In the genomic region with DNA sequence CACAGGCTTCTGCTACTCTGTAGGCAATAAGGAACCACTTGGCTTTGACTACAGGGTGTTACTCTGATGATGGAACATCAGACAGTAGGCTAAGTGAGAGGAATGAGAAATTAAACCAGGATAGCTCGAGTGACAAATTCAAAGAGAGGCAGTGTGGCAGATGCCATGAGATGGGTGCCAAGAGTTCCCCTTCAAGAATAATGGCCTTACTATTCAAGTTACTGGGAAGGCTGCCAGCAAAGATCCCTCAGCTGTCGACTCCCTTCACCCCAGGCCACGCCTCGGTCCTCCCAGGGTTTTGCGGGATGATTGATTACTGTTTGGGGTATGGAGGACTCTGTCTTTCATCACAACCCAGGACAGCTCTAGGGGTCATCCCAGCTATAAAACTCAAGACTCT, we compare ENCODE assay signal across 8 mouse cellular contexts. TPM values are rescaled to one million over a fixed set of nuclear protein-coding genes. Genes with fewer than 3 reads are reported as not detected.
A peak's percentile ranks its signal among the peaks of the same experiment; 100 is the strongest.
DNase-seq lines count a peak whose midpoint lies in the region; ATAC-seq and TF ChIP-seq lines count a peak whose summit lies in the region.

No protein-coding gene starts in this region.

- H3K36me3 ChIP-seq in kidney, embryonic 16.5 days (ENCODE audit: insufficient read depth, low read length), result no peaks in the 10 kb centered on the region
- H3K36me3 ChIP-seq in limb, embryonic 14.5 days (ENCODE audit: control insufficient read depth, insufficient read depth, low read length), result no peaks in the 10 kb centered on the region
- H3K36me3 ChIP-seq in stomach, embryonic 15.5 days, result no peaks in the 10 kb centered on the region

- DNase-seq in kidney, postnatal 36 days, result no peak
- DNase-seq in adrenal gland, postnatal 25 days, result peak; percentile 49
- peak; percentile 34 for DNase-seq in gastrocnemius, postnatal 25 days
- peak; percentile 87 for DNase-seq in limb, embryonic 14.5 days (ENCODE audit: low spot score)
- no peak for DNase-seq in spleen, postnatal 36 days (ENCODE audit: low spot score in 2 of 2)

- H3K9ac ChIP-seq in kidney, embryonic 16.5 days (replicated peaks; ENCODE audit: low read length), result no peak overlapping the region
- H3K9ac ChIP-seq in limb, embryonic 14.5 days (ENCODE audit: low read depth, low read length, severe bottlenecking), result no peak overlapping the region
- no peak overlapping the region for H3K9ac ChIP-seq in stomach, embryonic 15.5 days

- no peak overlapping the region for H3K4me3 ChIP-seq in kidney, embryonic 16.5 days (ENCODE audit: low read length)
- no peak overlapping the region for H3K4me3 ChIP-seq in limb, embryonic 14.5 days (replicated peaks; ENCODE audit: low read length)
- H3K4me3 ChIP-seq in stomach, embryonic 15.5 days (replicated peaks), result no peak overlapping the region

- H3K4me2 ChIP-seq in kidney, embryonic 16.5 days (replicated peaks; ENCODE audit: low read depth, low read length), result no peak overlapping the region
- no peak overlapping the region for H3K4me2 ChIP-seq in limb, embryonic 14.5 days (replicated peaks; ENCODE audit: low read depth, low read length, severe bottlenecking)
- no peak overlapping the region for H3K4me2 ChIP-seq in stomach, embryonic 15.5 days

- 15% methylated on average over 5 of the region's 5 CpGs for WGBS in kidney, embryonic 16.5 days
- whole genome bisulfite sequencing in limb, embryonic 14.5 days, result 18% methylated on average over 5 of the region's 5 CpGs
- WGBS in stomach, embryonic 15.5 days, result 25% methylated on average over 5 of the region's 5 CpGs

- H3K27ac ChIP-seq in kidney, embryonic 16.5 days (ENCODE audit: low read length), result no peak overlapping the region
- no peak overlapping the region for H3K27ac ChIP-seq in limb, embryonic 14.5 days (replicated peaks; ENCODE audit: low read depth, low read length)
- 0 out of 2 replicates have a peak overlapping the region, but pooled peaks have one; percentile 17 for H3K27ac ChIP-seq in stomach, embryonic 15.5 days

- TF ChIP-seq POLR2A in limb, embryonic 14.5 days (IDR thresholded peaks at IDR 0.05; ENCODE audit: borderline replicate concordance, extremely low read depth, insufficient read depth, insufficient read length), result no peak

- H3K9me3 ChIP-seq in kidney, embryonic 16.5 days (ENCODE audit: low read length), result no peaks in the 10 kb centered on the region
- H3K9me3 ChIP-seq in limb, embryonic 14.5 days (ENCODE audit: control insufficient read depth, low read length), result no peaks in the 10 kb centered on the region
- no peaks in the 10 kb centered on the region for H3K9me3 ChIP-seq in stomach, embryonic 15.5 days

- H3K4me1 ChIP-seq in kidney, embryonic 16.5 days (ENCODE audit: insufficient read depth, low read length), result no peaks in the 10 kb centered on the region
- H3K4me1 ChIP-seq in limb, embryonic 14.5 days (ENCODE audit: control insufficient read depth, insufficient read depth, low read length), result no peaks in the 10 kb centered on the region
- no peaks in the 10 kb centered on the region for H3K4me1 ChIP-seq in stomach, embryonic 15.5 days

- no peaks in the 10 kb centered on the region for H3K27me3 ChIP-seq in kidney, embryonic 16.5 days (ENCODE audit: insufficient read depth, low read length)
- no peaks in the 10 kb centered on the region for H3K27me3 ChIP-seq in limb, embryonic 14.5 days (ENCODE audit: control insufficient read depth, insufficient read depth, low read length)
- no peaks in the 10 kb centered on the region for H3K27me3 ChIP-seq in stomach, embryonic 15.5 days (replicated peaks)

- ATAC-seq in kidney, embryonic 16.5 days (ENCODE audit: low FRiP score, low TSS enrichment), result peak; percentile 69; the same call in 1 of the 2 replicates
- ATAC-seq in limb, embryonic 14.5 days (ENCODE audit: low FRiP score, low read depth), result peak; percentile 58; the same call in 1 of the 2 replicates
- peak; percentile 73; the same call in 1 of the 2 replicates for ATAC-seq in stomach, embryonic 15.5 days (ENCODE audit: insufficient read depth, low FRiP score, low read depth)
- ATAC-seq in CD4-positive, CD25-positive, alpha-beta regulatory T cell, adult 4 months, result no peak

RNA-seq across cellular contexts. Expression of gene Lifr, which starts 28.4 kb away (rescaled TPM):
- 23.7 and 24.8 TPM in 2 replicates for polyA plus RNA-seq in kidney, embryonic 16.5 days (2015; fragmentation: Nextera tagmentation; extraction: Ambion mirVana)
- total RNA-seq in adrenal gland, postnatal 25 days (2021), result 29.3 and 33.2 TPM in 2 replicates
- total RNA-seq in gastrocnemius, postnatal 25 days (2021), result 10 to 100 TPM; 42.5 to 44.6 TPM
- polyA plus RNA-seq in limb, embryonic 14.5 days (2012; rRNA removed), result 8.9 and 15.7 TPM in 2 replicates
- 25.2 and 26.7 TPM in 2 replicates for polyA plus RNA-seq in limb, embryonic 14.5 days (2014; fragmentation: Nextera tagmentation; extraction: Ambion mirVana)
- polyA plus RNA-seq in stomach, embryonic 15.5 days (2015; fragmentation: Nextera tagmentation; extraction: Ambion mirVana), result 19.8 and 20.3 TPM in 2 replicates
- polyA plus RNA-seq in CD4-positive, CD25-positive, alpha-beta regulatory T cell, adult 4 months (2017; shearing (Covaris generic)), result under 1 TPM; 0.06 to 0.16 TPM

Comparison
In these comparisons a context has a peak if more than half of its experiments do, and no peak if none do; other contexts are left out.
1. DNase-seq: peak in adrenal gland, postnatal 25 days (single experiment), gastrocnemius, postnatal 25 days (single experiment) and limb, embryonic 14.5 days (single experiment); none in kidney, postnatal 36 days (0 of 2) and spleen, postnatal 36 days (0 of 2).
2. RNA of gene Lifr, which starts 28.4 kb away (polyA plus RNA-seq): 8.9 to 26.7 TPM in limb, embryonic 14.5 days, 23.7 to 24.8 TPM in kidney, embryonic 16.5 days and 19.8 to 20.3 TPM in stomach, embryonic 15.5 days; 0.06 to 0.16 TPM in CD4-positive, CD25-positive, alpha-beta regulatory T cell, adult 4 months; every median in the first group is over 4 times any median in the second.